Mouse (Mus musculus): ENCODE measurements at regions not wholly inside any gene's neighbourhood (a gene's known extent, or its start where the extent isn't known, plus 50 kb on each side); places are given as distances from the start of the nearest gene placed in this dataset.

DNA sequence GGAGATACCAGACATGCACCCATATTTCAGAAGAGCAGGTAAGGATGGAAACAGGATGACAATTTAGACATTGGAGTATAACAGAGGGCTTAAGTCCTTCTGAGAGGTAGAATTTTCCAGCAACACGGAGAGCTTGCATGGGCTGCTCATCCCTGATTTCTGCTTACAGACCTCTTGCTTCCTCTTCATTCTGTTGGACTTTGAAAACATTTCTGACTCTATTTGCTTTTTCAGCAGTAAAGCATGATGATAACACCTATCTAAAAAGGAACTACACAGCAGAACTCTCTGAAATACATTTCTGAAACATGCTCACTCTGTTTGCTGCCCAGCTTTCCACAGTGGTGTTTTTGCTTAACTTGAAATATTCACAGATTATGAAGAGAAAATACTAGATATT, 176.6 kb upstream of the Igsf10 start:
- TF ChIP-seq POLR2A (IDR thresholded peaks at IDR 0.05; ENCODE audit: borderline replicate concordance, extremely low read depth, low read depth, low read length), result no peak
- TF ChIP-seq CTCF (IDR thresholded peaks at IDR 0.05; ENCODE audit: insufficient read depth, low read length), result no peak

All from lung, adult 2 months (tissue).